Mouse (Mus musculus) forelimb bud, embryonic 11.5 days (tissue): ENCODE results near the gene Fam72a.

Experiments
- DNase-seq: peaks from one replicate; pipeline ENCODE4 v3.0.0-alpha.2; 2012; ENCODE audit warnings: low read depth, low spot score

The Fam72a gene

DNA sequence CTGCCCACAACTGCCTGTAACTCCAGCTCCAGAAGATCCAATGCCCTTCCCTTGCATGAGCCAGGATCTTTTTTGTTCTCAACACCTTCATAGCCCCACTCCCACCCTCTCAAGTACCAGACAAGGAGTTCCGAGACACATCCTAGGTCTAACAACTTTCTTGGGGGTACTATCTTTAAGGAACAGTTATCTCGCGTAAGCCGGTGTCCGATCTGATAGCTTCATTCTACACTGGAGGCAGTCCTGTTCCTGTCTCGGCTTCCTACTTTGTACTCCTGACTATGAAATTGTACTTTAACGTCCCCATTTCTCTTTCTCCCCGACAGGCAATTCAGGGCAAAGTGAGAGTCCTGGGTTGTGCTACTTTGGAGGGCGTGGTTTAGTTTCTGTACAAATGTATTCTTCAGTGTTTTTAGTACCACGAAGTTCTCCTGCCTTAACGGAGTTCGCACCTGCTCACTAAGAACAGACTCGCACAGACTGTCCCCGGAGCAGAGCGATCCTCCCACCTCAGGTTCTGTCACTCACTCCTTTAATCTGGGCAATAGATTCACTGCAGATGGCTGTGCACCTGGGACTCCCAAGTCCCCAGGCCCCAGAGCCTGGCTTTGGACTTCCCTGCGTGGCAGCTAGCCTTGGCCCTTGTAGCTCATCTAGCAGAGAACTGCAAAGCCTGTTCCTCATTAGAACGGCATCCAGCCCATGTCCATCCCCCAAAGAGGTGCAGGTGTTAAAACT, 51.4 kb downstream of the Fam72a start:
- peak; percentile 21 for DNase-seq

DNA sequence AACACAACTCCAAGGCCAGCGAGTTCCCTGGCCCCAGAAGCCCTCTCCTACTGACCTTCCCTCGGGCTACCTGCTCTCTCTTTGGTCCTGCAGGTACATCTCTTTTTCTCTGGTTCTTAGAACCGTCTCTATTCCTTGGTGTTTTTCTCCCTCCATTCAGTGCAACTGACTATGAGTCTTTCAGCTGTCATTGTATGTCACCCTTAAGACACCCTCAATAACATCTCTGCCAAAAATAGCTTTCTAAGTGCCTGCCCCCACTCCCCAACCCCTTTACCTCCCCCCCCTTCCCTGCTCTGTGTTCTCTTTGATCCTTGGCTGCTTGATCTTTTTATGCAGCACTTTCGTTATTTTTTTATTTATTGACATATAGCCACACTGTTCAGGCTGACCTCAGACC, 52.7 kb downstream of the Fam72a start:
- DNase-seq, result no peak

DNA sequence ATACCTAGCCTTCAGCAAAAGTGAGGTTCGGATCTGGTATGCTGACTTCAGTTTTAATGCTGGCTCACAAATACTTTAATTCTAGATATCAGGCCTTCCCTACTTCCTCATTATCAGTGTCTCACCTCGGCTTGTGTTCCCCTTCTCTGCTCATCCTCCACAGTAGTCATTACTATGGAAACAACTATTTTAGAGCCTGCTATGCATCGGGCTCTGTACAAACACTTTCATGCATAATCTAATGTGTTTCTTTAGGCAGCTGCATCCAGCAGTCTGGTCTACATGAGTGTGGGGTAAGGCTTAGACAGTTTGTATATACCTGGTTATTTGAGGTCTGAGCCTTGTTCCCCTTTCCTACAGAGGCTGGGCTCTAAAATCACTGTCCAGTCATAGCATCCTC, 55.9 kb downstream of the Fam72a start:
- DNase-seq, result no peak

DNA sequence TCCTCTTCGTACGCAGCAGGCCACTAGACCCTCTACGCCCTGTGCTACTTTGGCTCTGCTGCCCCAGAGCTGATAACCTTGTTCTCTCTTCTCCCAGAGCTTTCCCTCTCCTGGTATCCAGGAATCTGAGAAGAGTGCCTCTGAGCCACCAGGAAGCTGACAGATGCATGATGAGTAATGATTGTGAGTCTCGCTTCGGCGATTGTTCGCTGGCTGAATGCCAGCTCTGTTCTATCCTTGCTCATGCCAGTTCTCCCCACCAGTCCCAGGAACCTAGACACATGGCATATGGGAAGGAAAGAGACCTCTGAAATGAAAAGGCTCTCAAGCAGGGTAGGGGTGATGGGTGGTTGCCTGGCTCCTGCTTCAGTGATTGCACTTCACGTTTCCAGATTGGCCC, 59.1 kb downstream of the Fam72a start:
- DNase-seq, result no peak
